Mouse (Mus musculus): ENCODE measurements at regions not wholly inside any gene's neighbourhood (a gene's known extent, or its start where the extent isn't known, plus 50 kb on each side); places are given as distances from the start of the nearest gene placed in this dataset.

DNA sequence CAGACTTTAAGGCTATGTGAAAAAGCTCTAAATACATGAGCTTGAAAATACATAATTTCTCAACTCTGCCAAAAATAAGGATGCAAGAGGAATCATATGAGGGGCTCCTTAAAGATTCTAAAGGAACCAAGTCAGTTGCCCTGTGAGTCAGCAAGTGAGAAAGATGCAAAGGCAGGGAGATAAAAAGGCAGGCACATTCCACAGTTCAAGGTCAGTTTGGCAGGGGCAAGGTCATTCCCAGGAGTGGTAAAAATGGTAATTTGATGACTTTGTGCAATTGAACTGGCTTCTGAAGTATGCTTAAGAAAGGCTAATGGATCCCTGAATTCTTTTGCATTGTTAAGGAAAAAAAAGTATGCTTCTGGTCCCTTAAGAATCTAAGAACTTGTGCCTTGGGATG lies 131.5 kb downstream of the Zfp951 start:
- Histone ChIP-seq H3K36me3 (no peaks in the 10 kb centered on the region), H3K4me1 (no peaks in the 10 kb centered on the region), H3K9me3 (peaks cover 39% of the 10 kb centered on the region), H3K4me2 (no peak overlapping the region), H3K27me3 (replicated peaks) (no peaks in the 10 kb centered on the region), H3K27ac (replicated peaks) (no peak overlapping the region), H3K4me3 (no peak overlapping the region), H3K9ac (no peak overlapping the region)
- ATAC-seq (ENCODE audit: extremely low read depth, insufficient number of reproducible peaks, low FRiP score, low TSS enrichment): no peak

DNA sequence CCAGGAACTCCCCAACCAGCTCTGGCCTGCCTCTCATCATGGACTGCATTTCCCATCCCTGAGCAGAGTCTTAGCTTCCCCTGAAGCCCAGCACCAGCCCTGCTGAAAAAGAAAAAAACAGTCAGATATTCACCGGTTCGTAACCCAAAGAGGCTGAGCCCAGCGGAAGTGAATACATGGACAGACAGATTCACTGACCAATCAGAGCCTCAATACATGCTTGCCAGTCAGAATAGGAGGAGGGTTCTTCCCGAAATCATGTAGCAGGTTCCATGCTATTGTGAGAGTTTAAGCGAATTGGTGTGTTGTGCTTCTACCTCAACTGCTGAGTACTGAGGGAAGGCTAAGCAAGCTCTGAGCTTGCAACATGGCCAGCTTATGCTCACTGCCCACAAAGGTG lies 137.3 kb downstream of the Zfp951 start:
- Histone ChIP-seq H3K36me3 (no peaks in the 10 kb centered on the region), H3K9ac (no peak overlapping the region), H3K4me3 (no peak overlapping the region), H3K4me1 (no peaks in the 10 kb centered on the region), H3K27me3 (replicated peaks) (no peaks in the 10 kb centered on the region), H3K4me2 (no peak overlapping the region), H3K9me3 (peaks cover 60% of the 10 kb centered on the region), H3K27ac (replicated peaks) (no peak overlapping the region)
- ATAC-seq (ENCODE audit: extremely low read depth, insufficient number of reproducible peaks, low FRiP score, low TSS enrichment): no peak
- 78% methylated on average over 5 of the region's 5 CpGs for WGBS

DNA sequence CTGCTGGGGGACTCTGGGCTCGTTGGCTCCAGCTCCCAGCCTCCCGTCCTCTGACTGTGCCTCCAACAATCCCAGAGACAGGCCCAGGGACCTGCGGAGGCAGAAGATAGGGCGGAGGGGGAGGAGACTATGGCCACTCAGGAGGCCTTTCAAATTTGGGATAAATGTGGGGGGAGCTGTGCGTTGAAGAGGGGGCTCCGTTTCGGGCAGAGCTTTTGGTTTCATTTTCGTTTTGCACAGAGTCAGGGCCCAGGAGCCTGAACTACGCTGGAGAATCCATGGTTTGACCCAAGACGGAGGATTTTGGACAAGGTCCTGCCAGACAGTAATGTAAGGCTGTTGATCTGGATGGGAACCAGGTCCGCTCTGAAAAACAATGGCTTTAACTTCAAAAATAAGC lies 142.9 kb downstream of the Zfp951 start:
- Histone ChIP-seq H3K27ac (replicated peaks) (no peak overlapping the region), H3K9me3 (peaks cover 59% of the 10 kb centered on the region), H3K36me3 (no peaks in the 10 kb centered on the region), H3K4me2 (no peak overlapping the region), H3K27me3 (replicated peaks) (no peaks in the 10 kb centered on the region), H3K4me1 (no peaks in the 10 kb centered on the region), H3K4me3 (no peak overlapping the region), H3K9ac (no peak overlapping the region)
- no peak for ATAC-seq (ENCODE audit: extremely low read depth, insufficient number of reproducible peaks, low FRiP score, low TSS enrichment)
- 78% methylated on average over 11 of the region's 11 CpGs for WGBS
